ENCODE assay signal across 9 mouse cellular contexts in the genomic region with DNA sequence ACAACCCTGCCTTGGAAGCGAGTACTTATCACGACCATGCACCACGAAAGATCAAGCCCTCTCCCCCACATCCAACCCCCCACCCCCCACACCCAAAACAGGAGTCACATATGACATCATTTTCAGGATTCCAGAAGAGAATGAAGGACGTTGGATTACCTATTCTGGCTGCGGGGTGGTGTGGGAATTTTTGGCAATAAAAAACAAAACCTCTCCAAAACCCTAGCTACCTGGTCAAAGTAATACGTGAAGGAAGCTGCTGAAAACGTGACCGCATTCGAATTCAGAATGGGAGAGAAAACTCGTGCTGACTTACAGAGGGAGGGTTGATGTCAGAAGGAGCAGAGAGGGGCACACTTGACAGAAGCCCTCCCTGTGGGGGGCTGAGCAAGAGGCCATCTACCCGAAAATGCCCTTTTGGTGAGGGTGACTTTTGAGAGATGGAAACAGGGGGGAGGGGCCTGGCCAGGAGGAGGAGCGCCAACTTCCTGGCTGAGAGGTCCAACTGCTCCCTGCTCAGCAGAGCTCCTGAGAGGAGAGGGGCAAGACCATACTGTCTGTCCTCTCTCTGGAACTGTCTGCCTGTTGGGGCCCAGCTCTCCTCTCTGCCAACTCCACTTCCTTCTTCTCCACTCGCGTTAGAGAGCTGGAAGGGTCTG. TPM values are rescaled to one million over a fixed set of nuclear protein-coding genes. Genes with fewer than 3 reads are reported as not detected.
A peak's percentile ranks its signal among the peaks of the same experiment; 100 is the strongest.
DNase-seq lines count a peak whose midpoint lies in the region; ATAC-seq and TF ChIP-seq lines count a peak whose summit lies in the region.
"Not testable (repeated sequence)": the region's sequence is repeated elsewhere in the genome, so short reads cannot be mapped to it uniquely, and the experiment has no call there.
"Had no signal": no experiment of that assay in that cellular context is flagged by ENCODE, and none has a peak within 500 bp of the region (broad histone marks: within the 10 kb centered on the region; RNA-seq: fewer than 3 reads in every experiment).

Gene Gm13283 (plus strand): TSS at position 510 of the 659 bp plus-strand sequence.

- not testable (repeated sequence) for ATAC-seq in forebrain, embryonic 16.5 days; heart, postnatal 0 days (ENCODE audit: insufficient read depth, low read depth); kidney, embryonic 15.5 days (replicated peaks; ENCODE audit: low FRiP score); midbrain, embryonic 15.5 days (replicated peaks); stomach, embryonic 14.5 days (ENCODE audit: insufficient number of reproducible peaks, insufficient read depth, low FRiP score, low read depth)

- H3K4me2 ChIP-seq in forebrain, embryonic 16.5 days (ENCODE audit: low read length) = peak within 1 kb of the TSS; percentile 60
- H3K4me2 ChIP-seq in heart, postnatal 0 days (ENCODE audit: low read depth, low read length) = peak within 1 kb of the TSS; percentile 37
- H3K4me2 ChIP-seq in kidney, embryonic 15.5 days = peak within 1 kb of the TSS; percentile 54
- H3K4me2 ChIP-seq in midbrain, embryonic 15.5 days = peak within 1 kb of the TSS; percentile 69
- H3K4me2 ChIP-seq in stomach, embryonic 14.5 days (replicated peaks; ENCODE audit: low read depth, low read length) = peak within 1 kb of the TSS; percentile 30

- not testable (repeated sequence) for H3K9ac ChIP-seq in forebrain, embryonic 16.5 days (replicated peaks; ENCODE audit: low read depth, low read length); heart, postnatal 0 days (replicated peaks; ENCODE audit: low read depth, low read length); kidney, embryonic 15.5 days; midbrain, embryonic 15.5 days; stomach, embryonic 14.5 days (replicated peaks; ENCODE audit: low read depth, low read length)
- H3K9ac ChIP-seq in liver, adult 2 months (ENCODE audit: low read depth, low read length) = 0 out of 2 replicates have a peak within 1 kb of the TSS, but pooled peaks have one; percentile 67

- not testable (repeated sequence) for H3K9me3 ChIP-seq in forebrain, embryonic 16.5 days (ENCODE audit: control insufficient read depth, low read length); heart, postnatal 0 days (replicated peaks; ENCODE audit: control insufficient read depth, low read length); kidney, embryonic 15.5 days (replicated peaks); midbrain, embryonic 15.5 days; stomach, embryonic 14.5 days (ENCODE audit: control insufficient read depth, low read depth, low read length)

- TF ChIP-seq POLR2A in cerebellum, adult 2 months (IDR thresholded peaks at IDR 0.05; ENCODE audit: borderline replicate concordance, insufficient read depth, low read length); liver, adult 2 months (IDR thresholded peaks at IDR 0.05; ENCODE audit: extremely low read depth, insufficient read depth, low read length): not testable (repeated sequence)

- H3K4me3 ChIP-seq in cerebellum, adult 2 months (replicated peaks; ENCODE audit: insufficient read depth, low read depth, low read length) = not testable (repeated sequence)
- H3K4me3 ChIP-seq in forebrain, embryonic 16.5 days (replicated peaks; ENCODE audit: low read length) = peak within 1 kb of the TSS; percentile 40
- H3K4me3 ChIP-seq in heart, postnatal 0 days (ENCODE audit: low read depth, low read length) = peak within 1 kb of the TSS; percentile 37
- H3K4me3 ChIP-seq in kidney, embryonic 15.5 days (replicated peaks) = peak within 1 kb of the TSS; percentile 34
- H3K4me3 ChIP-seq in liver, adult 2 months (ENCODE audit: insufficient read depth, low read depth, low read length) = peak within 1 kb of the TSS; percentile 9; the same call in 1 of the 2 replicates
- H3K4me3 ChIP-seq in midbrain, embryonic 15.5 days = peak within 1 kb of the TSS; percentile 34
- H3K4me3 ChIP-seq in stomach, embryonic 14.5 days (ENCODE audit: low read depth, low read length) = peak within 1 kb of the TSS; percentile 16; the same call in 1 of the 2 replicates

- H3K27me3 ChIP-seq in cerebellum, adult 2 months (ENCODE audit: control insufficient read depth, insufficient read depth, low read length); forebrain, embryonic 16.5 days (replicated peaks; ENCODE audit: control insufficient read depth, insufficient read depth, low read length); heart, postnatal 0 days (ENCODE audit: control insufficient read depth, insufficient read depth, low read length); kidney, embryonic 15.5 days; liver, adult 2 months (ENCODE audit: control insufficient read depth, insufficient read depth, low read length); midbrain, embryonic 15.5 days (replicated peaks); stomach, embryonic 14.5 days (ENCODE audit: control insufficient read depth, insufficient read depth, low read length): not testable (repeated sequence)

- not testable (repeated sequence) for H3K4me1 ChIP-seq in cerebellum, adult 2 months (ENCODE audit: control insufficient read depth, insufficient read depth, low read length); forebrain, embryonic 16.5 days (replicated peaks; ENCODE audit: control insufficient read depth, insufficient read depth, low read length); heart, postnatal 0 days (ENCODE audit: control insufficient read depth, insufficient read depth); kidney, embryonic 15.5 days; liver, adult 2 months (ENCODE audit: control insufficient read depth, insufficient read depth, low read length); midbrain, embryonic 15.5 days; stomach, embryonic 14.5 days (ENCODE audit: control insufficient read depth, insufficient read depth, low read length)

- not testable (repeated sequence) for H3K79me2 ChIP-seq in liver, adult 2 months (ENCODE audit: control insufficient read depth, insufficient read depth, low read length)

- 24% methylated on average over 9 of the region's 14 CpGs for WGBS in cerebellum, adult 2 months
- 26% methylated on average over 7 of the region's 14 CpGs for WGBS in forebrain, embryonic 16.5 days
- WGBS in heart, postnatal 0 days = 30% methylated on average over 6 of the region's 14 CpGs
- WGBS in kidney, embryonic 15.5 days = 21% methylated on average over 10 of the region's 14 CpGs
- WGBS in liver, adult 2 months = 19% methylated on average over 11 of the region's 14 CpGs
- 24% methylated on average over 10 of the region's 14 CpGs for WGBS in midbrain, embryonic 15.5 days
- WGBS in stomach, embryonic 14.5 days = 24% methylated on average over 8 of the region's 14 CpGs

- H3K36me3 ChIP-seq in forebrain, embryonic 16.5 days (ENCODE audit: control insufficient read depth, insufficient read depth); heart, postnatal 0 days (replicated peaks; ENCODE audit: control insufficient read depth, insufficient read depth, low read length); kidney, embryonic 15.5 days; liver, adult 2 months (ENCODE audit: control insufficient read depth, insufficient read depth, low read length); midbrain, embryonic 15.5 days (replicated peaks); stomach, embryonic 14.5 days (ENCODE audit: control insufficient read depth, insufficient read depth, low read length): not testable (repeated sequence)

- TF ChIP-seq EP300 in heart, postnatal 0 days (IDR thresholded peaks at IDR 0.05; ENCODE audit: low read depth) = not testable (repeated sequence)

- H3K27ac ChIP-seq in cerebellum, adult 2 months (ENCODE audit: insufficient read depth, low read length); forebrain, embryonic 16.5 days (ENCODE audit: low read length); midbrain, embryonic 15.5 days; stomach, embryonic 14.5 days (ENCODE audit: low read length): not testable (repeated sequence)
- peak within 1 kb of the TSS; percentile 78; the same call in 1 of the 2 replicates for H3K27ac ChIP-seq in heart, postnatal 0 days (ENCODE audit: low read depth)
- peak within 1 kb of the TSS; percentile 82 for H3K27ac ChIP-seq in kidney, embryonic 15.5 days
- peak within 1 kb of the TSS; percentile 43; the same call in 1 of the 2 replicates for H3K27ac ChIP-seq in liver, adult 2 months (replicated peaks; ENCODE audit: insufficient read depth, low read depth, low read length)

- not testable (repeated sequence) for TF ChIP-seq CTCF in cerebellum, adult 2 months (IDR thresholded peaks at IDR 0.05; ENCODE audit: borderline replicate concordance, insufficient read depth, low read depth, low read length); heart, postnatal 0 days (IDR thresholded peaks at IDR 0.05; ENCODE audit: low read depth); liver, adult 2 months (IDR thresholded peaks at IDR 0.05; ENCODE audit: low read depth, low read length)

- peak; percentile 45 to 47 for DNase-seq in cerebellum, adult 2 months
- DNase-seq in heart, postnatal 0 days (ENCODE audit: low spot score); liver, adult 2 months (ENCODE audit: extremely low read depth, low read depth, low spot score): not testable (repeated sequence)

RNA-seq across cellular contexts. Expression of gene Gm13283, which starts in this region (rescaled TPM):
- not detected in 2 replicates for polyA plus RNA-seq in cerebellum, adult 2 months (2012; rRNA removed)
- polyA plus RNA-seq in forebrain, embryonic 16.5 days (2015; fragmentation: Nextera tagmentation; extraction: Ambion mirVana) = 0.16 TPM in 1 of 2 replicates, not detected in the other
- total RNA-seq in heart, postnatal 0 days (2014; rRNA removed; ENCODE audit: low replicate concordance) = not detected in 2 replicates
- polyA plus RNA-seq in heart, postnatal 0 days (2015; fragmentation: Nextera tagmentation; extraction: Ambion mirVana) = 0.25 and 0.46 TPM in 2 replicates
- 0.30 and 0.49 TPM in 2 replicates for polyA plus RNA-seq in kidney, embryonic 15.5 days (2015; fragmentation: Nextera tagmentation; extraction: Ambion mirVana)
- total RNA-seq in liver, adult 2 months (2014; rRNA removed) = not detected in 2 replicates
- not detected in 2 replicates for polyA plus RNA-seq in liver, adult 2 months (2012; rRNA removed)
- not detected in 2 replicates for polyA plus RNA-seq in midbrain, embryonic 15.5 days (2015; fragmentation: Nextera tagmentation; extraction: Ambion mirVana)
- polyA plus RNA-seq in stomach, embryonic 14.5 days (2014; fragmentation: Nextera tagmentation; extraction: Ambion mirVana) = 0.24 TPM in 1 of 2 replicates, not detected in the other
- total RNA-seq: layer of hippocampus, adult 18-20 months; monocyte, adult 5-6 weeks had no signal

Comparison
In these comparisons a context has a peak if more than half of its experiments do, and no peak if none do; other contexts are left out.
1. Peak in DNase-seq in cerebellum, adult 2 months; RNA of the gene not detected or under 1 TPM.